Mouse (Mus musculus): Measurements from ENCODE around the gene Agap3. TPM values are rescaled to one million over a fixed set of nuclear protein-coding genes. Genes with fewer than 3 reads are reported as not detected.

Gene Agap3
- total RNA-seq, 2 experiments from 2014 or later, result 11.4 to 19.8 TPM

DNA sequence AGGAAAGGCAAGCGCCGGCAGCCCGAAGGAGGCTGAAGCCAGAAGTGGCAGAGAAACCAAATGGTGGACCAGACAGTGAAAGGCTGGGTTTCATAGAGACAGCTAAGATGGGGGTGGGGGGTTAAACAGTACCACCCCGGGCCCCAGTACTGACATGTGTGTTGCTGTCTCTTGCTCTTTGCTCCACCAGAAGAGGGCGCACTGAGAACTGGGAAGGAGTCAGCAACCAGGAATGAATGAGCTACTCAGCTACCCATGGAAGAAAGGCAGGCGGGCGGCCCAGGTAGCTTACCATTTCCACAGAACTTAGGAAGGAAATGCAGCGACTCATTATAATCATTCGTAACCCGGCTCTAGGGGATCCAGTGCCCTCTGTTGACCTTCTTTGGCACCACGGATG lies 58.7 kb downstream of the Agap3 start:
- peak; percentile 61; the same call in 1 of the 2 replicates for ATAC-seq (replicated peaks; ENCODE audit: poor library complexity)

DNA sequence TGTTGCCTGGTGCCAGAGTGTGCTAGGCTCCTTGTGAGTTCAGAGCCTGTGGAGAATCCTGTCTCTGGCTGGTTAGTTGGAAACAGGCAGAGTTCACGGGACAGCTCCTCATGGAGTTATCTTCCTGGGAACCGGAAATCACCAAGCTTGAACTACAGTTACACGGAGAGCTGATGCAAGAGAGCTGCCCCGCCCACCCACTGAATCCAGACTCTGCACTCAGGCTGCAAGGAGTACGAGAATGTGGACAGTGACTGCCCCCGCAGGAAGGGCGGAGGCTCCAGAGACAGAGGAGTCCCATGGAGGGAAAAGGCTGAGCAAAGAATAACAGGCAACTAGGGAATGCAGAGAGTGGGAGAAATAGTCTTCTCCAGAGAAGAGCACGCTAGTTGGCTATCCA lies 60.3 kb downstream of the Agap3 start:
- ATAC-seq (replicated peaks; ENCODE audit: poor library complexity), result no peak

DNA sequence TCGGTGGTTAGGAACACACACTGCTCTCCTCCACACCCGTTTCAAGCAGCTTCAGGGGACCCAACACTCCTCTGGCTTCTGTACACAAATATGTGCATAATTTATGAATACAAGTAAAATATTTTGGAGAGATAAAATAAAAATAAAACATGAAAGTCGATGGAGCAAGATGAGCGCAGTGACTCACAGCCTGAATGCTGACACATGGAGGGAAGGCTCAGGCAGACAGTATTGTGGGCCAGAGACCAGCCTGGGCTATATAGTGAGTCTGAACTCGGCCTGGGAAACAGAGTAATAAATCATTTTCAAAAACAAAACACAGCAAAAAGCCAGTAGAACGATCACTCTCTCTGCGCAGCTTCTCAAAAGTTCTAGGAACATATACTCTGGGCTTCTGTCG lies 69.4 kb downstream of the Agap3 start:
- no peak for ATAC-seq (replicated peaks; ENCODE audit: poor library complexity)

DNA sequence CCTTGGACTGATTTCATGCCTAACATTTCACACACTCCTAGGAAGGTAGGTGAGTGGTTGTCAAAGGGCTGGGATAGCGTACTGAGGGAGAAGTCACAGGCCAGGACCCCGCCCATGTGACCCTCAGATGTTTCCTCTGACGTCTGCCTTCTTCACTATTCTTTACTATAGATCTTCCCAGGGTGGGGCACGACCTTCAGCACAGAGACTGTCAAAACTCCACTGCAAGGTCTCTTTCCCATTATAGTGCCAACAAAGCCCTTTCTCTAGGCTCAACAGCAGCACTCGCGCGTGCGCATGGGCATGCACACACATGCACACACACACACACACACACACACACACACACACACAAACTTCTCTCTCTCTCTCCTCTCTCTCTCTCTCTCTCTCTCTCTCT lies 71.8 kb downstream of the Agap3 start:
- no peak for ATAC-seq (replicated peaks; ENCODE audit: poor library complexity)

DNA sequence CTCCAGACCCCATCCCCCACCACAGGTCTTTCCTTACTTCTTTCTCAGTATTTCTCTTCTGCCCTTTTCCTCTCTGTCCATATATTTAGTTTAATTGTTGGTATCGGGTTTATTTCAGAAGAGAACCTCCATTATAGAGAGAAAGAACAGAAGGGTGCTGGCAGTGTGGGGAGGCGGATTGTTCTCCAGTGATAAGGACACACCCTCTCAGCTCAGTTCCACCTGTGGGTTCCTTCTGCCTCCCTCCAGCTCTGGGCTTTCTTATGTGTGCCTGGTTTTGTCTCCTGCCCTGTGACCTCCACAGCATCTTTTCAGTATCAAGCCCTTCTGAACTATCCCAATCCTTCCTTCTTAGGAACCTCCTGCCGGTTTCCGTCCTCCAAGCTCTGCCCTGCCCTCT lies 72.5 kb downstream of the Agap3 start:
- ATAC-seq (replicated peaks; ENCODE audit: poor library complexity), result 0 out of 2 replicates have a peak, but pooled peaks have one; percentile 37

DNA sequence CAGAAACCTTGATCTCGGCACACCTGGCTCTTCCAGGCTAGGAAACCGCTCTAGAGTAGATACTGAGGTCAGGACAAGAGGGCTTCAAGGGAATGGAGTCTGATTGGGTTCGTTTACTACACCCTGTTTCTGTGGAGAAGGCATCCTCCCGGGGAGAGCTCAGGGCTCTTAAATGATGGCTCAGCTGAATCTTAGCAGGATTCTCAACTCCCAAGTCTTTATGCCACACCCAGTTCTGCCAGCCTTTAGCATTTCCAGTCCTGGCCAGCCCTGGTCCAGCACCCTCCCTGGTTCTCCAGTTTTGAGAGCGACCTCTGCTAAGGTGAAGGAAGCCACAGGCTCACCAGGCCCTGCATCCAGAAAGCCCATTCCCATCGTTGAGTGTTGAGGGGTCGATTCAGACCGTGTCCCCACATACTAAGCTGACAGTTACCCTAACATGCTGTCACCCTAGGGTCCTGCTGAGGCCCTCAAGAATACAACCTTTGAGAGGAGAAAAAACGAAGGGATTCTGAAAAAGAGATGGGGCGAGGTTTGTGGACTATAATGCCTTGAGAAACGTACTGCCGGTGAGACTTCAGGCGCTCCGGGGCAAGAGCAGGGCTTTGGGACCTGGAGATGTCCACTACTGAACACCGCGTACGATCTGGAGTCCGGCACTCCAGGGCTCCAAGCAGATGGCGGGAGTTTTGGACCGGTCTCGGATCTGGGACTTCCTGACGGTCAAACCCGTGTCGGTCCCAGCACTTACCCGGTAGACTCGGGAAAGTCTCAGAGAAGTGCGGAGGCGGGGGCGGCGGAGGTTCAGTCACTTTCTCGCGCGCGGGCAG lies 73.6 kb downstream of the Agap3 start:
- ATAC-seq (replicated peaks; ENCODE audit: poor library complexity), result no peak

DNA sequence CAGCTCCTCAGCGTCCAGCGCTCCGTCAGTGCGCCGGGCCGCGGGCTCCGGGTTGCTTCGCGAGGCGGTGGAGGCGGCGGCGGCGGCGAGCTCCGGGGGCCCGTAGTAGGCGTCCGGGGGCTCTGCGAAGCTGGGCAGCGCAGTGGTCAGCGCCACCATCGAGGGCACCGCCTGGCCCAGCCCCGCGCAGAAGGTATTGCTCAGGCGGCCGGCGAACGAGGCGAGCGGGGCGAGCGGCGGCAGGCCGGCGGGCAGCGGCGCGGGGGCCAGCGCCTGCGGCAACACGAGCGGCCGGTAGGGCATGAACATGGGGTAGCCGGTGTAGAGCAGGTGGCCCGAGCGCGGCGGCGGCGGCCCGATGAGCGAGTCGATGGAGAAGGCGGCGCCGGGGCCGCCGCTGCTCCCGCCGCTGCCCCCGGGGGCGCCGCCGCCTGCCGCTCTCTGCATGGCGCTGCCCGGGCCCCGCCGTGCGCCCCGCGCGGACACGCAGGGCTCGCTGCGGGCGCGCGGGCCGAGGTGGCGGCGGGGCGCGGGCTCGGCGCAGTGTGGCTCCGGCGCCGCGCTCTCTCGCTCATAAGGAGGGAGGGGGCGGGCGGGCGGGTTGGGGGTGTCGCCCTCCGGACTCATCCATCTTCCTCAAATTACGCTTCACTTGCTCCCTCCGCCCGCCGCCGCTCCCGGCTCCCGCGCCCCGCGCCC lies 74.4 kb downstream of the Agap3 start:
- no peak for ATAC-seq (replicated peaks; ENCODE audit: poor library complexity)

DNA sequence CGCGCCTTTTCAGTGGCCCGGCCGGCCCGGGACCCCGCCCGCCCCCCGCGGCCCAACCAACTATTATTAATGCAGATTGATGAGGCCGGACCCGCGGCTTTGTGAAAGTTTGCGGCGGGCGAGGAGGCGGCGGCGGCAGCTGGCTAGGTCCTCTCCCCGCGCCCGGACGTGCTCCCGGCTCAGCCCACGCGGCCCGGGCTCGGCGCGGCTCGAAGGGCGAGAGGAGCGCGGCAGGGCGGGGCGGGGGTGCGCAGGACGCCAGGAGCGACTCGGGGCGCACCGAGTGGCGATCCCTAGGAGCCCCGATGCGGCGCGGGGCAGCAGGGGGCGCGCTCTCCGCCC lies 74.9 kb downstream of the Agap3 start, which contains the start of gene Gbx1:
Gbx1 (minus strand) TSS at position 314 of the 342 bp plus-strand sequence.
- 0 out of 2 replicates have a peak, but pooled peaks have one; percentile 16 for ATAC-seq (replicated peaks; ENCODE audit: poor library complexity)

DNA sequence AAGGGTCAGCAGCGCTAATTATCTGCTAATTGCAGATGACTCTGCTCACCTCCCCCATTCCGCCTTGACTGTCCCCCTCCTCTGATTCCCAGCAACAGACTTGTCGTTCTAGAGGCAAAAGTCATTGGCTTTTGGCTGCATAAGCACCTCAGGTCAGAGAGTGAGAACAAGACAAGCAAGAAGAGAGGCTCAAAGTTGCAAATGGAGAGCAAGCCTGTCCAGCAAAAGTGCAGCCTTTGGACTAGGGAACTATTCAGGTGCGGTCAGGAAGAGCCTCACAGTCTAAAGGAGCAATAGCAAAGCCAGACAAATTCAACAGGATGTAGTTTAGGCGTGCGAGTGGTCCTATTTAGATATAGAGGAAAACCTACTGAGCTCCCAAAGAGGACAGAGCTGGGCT lies 75.8 kb downstream of the Agap3 start:
- no peak for ATAC-seq (replicated peaks; ENCODE audit: poor library complexity)

DNA sequence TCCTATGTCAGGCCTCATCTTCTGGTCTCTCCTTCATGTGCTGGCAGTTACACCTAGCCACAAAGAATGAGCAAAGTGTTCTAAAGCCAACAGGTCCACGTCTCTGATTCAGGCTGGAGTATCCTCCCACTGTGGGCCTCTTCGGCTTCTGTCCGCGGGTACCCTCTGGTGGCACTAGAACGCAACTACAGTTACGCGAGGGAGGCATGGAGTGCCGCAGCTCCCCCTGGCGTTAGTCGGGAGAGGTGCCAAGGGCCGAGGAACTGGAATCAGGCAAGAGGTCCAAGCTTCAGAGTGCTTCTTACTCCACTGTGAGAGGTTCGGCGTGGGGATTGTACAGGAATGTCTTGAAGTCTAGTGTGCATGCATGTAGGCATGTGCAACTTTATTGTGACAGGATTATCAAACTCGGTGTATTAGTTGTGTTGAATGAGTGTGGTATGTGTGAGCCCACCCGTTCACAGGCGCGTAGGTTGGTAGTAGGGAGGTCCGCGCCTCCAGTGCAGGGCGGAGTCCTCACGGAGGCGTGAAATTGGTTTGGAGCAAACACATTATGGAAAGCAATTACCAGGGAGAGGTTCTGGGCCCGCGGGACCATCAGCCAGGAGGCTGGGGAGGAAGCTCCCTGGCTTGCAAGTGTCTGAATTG lies 78.2 kb downstream of the Agap3 start:
- peak; percentile 99 for ATAC-seq (replicated peaks; ENCODE audit: poor library complexity)

DNA sequence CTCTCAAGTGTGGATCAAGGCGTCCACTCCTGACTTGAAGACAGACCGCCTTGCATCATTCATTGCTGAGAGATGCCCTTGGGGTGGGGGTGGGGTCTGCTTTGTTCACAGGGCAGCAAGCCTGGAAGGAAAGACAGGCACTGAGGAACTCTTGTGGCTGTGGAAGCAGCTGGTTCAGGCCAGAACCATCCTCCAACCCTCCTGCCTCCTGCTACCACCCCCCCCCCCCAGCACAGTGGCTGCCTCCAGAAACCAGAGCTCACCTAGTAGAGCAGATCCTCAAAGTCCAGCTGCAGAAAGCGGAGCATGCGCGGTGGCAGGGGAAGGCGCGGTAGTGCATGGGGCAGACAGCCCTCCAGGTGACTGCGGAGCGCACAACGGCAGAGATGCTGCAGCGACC lies 81.4 kb downstream of the Agap3 start:
- ATAC-seq (replicated peaks; ENCODE audit: poor library complexity), result no peak

DNA sequence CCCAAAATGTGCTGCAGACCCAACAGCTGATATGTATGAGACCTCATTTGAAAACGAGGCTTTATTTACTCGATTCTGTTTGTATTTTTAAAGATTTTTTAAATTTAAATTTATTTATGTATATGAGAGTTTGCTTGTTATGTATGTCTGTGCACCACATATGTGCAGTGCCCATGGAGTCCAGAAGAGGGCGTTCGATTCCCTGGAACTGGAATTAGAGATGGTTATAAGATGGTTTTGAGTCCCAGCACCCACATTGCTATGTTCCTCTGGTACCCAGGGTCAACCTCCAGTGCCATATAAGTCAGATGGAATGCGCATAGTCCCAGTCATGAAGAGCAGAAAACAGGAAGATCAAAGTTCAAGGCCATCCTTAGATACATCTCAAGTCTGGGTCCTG lies 82.3 kb downstream of the Agap3 start:
- no peak for ATAC-seq (replicated peaks; ENCODE audit: poor library complexity)

DNA sequence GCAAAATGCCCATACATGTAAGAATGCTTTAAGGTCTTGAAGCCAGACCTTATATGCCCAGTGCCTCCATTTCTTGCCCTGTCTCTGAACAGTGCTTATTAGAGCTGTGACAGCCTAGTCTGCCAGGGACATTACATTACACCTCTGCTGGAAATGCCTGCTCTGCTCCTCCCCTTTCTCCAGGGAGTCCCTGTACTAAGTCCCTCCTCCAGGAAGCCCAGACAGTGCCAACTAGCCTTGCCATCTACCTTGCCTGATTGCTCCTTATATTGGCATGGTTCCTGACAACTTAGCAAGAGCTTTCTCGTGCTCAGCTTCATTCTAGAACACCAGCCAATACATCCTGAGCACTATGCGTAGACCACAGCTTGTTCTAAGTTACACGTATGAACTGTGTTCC lies 83.8 kb downstream of the Agap3 start:
- ATAC-seq (replicated peaks; ENCODE audit: poor library complexity), result no peak

DNA sequence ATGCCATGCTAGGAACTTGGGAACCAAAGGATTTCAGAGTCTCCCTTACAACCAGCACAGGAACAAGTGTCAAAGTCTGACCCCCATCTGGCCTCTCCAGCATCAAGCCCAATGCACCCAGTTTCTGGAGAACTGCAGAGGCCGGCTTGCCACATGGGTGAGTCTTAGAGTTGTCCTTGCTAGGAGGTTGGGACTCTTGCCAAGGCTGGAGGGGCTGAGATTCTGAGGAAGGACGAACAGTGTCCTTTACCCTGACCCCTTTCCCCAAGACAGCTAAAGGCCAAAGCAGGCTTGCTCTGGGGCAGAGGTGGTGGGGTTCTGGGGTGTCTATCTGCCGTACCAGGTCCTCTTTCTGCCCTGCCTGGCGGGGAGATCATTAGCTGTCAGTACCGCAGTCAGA lies 84.5 kb downstream of the Agap3 start:
- ATAC-seq (replicated peaks; ENCODE audit: poor library complexity), result no peak

DNA sequence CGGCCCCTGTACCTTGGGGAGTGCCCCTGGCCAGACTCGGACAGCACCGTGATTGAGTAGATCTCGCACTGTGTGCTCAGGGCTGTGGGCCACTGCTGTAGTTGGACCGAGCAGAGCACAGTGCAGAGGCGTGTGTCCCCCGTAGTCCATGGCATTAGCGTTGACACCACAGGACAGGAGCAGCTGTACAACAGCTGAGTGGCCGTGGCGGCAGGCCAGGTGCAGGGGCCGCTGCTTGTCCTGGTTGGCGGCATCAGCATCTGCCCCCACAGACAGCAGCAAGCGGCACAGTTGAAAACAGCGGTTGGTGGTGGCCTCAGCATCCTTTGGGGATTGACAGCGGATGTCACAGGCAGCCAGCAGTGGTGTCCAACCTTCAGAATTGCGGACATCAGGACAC lies 85.6 kb downstream of the Agap3 start:
- no peak for ATAC-seq (replicated peaks; ENCODE audit: poor library complexity)

DNA sequence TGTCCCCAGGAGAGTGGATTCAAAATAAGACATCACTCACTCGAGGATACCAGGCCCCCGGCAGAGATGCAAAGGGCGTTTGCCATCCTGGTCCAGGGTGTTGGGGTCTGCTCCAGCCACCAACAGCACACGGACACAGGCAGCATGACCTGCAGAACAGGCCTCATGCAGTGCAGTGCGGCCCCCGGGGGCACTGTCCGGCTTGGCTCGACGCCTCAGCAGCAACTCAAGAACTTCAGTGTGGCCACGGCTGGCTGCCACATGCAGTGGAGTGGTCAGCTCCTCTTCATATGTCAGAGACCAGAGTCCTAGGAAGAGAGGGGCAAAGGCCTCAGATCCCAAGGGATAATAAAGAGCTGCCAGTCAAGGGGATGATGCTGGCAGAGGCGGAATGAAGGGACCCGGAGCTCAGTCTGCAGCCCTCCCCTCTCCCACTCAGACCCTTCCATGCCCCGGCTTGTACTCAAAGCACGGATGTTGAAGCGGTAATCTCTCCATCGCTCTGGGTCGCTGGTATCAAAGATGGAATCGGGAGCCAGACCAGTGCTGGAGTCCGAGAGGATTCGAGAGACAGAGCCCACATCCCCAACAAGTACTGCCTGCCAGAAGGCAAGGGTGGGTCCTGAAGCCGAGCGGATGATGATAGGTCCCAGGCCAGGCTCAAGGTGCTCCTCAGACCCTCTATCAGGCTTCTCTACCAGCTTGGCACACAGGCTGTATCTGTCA lies 87.8 kb downstream of the Agap3 start:
- no peak for ATAC-seq (replicated peaks; ENCODE audit: poor library complexity)

DNA sequence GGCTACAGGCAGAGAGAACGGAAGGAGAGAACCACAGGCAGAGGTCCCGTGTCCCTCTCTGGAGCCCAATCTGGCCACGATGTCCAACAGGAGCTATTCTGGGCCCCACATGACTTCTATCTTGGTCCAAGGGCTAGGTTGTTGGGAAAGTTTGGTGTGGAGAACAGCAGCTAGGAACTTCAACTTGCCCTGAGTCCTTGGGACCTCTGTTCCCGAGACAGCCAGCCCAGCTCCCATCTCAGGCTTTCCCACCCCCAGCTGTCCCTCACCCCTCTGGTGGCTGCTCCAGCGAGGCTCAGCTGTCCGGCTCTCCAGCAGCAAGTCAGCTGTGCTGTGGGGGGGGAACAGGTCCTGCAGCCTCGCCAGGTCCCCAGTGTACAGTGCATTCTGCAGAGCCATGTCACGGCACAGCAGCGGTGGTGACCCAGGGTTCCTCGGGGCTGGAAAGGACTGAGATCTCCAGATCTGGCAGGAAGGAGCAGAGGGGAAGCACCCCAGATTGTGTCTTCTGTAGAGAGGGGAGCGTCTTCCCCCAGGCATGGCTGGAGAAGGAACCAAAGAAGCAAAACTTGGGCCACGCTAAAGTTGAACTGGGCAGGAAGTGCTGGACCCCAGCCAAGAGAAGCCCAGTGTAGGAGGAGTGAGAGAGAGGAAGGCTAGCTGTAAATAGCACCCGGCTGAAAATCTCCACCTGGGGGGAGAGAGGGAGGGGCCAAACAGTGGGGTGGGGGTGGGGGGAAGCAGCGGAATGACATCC lies 88.6 kb downstream of the Agap3 start, which contains the start of gene Asb10:
Asb10 (minus strand) TSS at position 592 of the 757 bp plus-strand sequence.
- ATAC-seq (replicated peaks; ENCODE audit: poor library complexity), result peak; percentile 64

DNA sequence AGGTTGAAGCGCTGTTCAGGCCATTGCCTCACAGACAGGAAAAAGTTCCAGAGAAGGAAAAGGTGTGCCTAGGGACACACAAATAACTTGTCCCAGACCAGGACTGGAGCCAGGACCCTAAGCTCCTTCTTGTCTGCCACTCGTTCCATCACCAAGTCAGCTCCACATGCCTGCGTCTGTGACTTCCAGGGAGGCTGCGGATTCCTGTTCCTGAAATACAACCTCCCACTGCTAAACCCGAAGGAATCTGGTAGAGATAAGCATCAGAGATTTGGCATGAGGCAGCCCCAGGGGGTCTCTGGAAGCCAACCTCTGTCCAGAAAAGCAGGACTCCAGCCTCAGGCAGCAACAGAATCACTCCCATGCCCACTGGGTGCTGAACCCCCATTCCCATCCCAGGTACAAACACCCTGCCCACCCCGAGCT lies 89.2 kb downstream of the Agap3 start:
- ATAC-seq (replicated peaks; ENCODE audit: poor library complexity), result no peak

DNA sequence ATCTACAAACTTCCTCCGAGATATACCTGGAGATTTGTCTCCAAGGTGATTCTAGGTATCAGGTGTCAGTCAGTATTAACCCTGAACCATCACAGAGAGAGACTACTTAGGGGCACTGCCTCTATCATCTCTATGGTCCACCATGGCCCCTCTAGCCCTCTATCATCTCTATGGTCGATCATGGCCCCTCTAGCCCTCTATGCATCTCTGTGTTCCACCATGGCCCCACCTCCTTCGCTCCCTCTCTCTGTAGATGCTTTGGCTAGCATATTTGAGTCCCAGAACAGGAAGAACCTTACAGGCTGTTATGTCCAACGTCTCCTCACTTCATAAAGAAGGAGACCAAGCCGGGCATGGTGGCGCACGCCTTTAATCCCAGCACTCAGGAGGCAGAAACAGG lies 90.7 kb downstream of the Agap3 start:
- ATAC-seq (replicated peaks; ENCODE audit: poor library complexity), result peak; percentile 53

DNA sequence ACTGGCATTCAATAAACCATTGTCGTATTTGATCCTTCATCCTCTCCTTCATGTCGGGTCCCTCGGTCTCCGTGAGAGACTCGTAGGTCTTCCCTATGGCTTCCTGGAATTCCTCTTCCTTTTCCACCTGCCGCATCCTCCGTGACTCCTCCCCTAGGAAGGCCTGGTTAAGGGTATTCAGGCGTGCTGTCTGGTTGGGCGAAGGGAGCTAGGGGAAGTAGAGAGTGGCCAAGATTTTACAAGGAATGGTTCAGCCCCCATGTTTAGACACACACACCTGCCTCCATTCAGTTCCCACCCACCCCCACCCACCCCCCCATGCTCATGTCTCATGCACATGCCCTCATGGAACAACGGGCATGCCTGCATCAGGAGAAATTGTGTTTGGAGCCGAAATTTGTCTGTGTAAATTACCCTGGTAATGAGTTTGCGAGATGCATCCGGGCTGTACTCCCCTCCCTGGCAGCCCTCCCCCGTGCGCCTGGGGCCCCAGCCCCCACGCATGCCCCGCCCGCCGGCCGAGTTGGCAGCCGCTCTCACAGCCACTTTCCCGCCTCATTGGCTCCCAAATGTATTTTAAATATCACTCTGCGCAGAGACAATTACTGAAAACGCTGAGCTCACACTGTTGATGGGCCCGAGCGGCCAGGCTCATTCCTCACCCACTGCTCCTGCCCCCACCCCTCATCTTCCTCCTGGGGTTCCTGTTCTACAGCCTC lies 98.8 kb downstream of the Agap3 start:
- peak; percentile 37; the same call in 1 of the 2 replicates for ATAC-seq (replicated peaks; ENCODE audit: poor library complexity)

Data from megakaryocyte progenitor cell, adult 5-6 weeks (primary cell).